In the genomic region with DNA sequence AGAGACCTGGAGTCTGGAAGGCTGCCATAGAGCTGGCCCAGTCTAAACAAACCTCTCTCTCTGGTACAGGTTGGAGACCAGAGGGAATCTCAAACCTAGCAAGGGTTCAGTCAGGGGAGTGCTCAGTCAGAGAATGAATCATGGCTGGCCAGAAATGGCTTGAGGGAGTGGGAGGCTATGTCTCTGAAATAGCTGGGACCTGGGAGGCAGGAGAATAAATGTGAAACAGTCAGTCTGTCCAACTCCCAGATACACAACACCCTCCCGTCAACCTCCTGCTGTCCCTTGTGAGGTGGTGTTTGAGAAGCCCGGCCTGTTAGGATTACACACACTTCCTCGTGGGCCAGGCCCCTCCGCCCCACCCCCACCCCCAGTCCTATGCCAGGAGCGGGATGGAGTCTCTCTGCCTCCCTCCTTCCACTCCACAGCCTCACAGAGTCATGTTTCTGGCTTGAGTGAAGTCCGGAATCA, we compare ENCODE assay signal across 10 mouse cellular contexts. TPM values are rescaled to one million over a fixed set of nuclear protein-coding genes. Genes with fewer than 3 reads are reported as not detected.
A peak's percentile ranks its signal among the peaks of the same experiment; 100 is the strongest.
DNase-seq lines count a peak whose midpoint lies in the region; ATAC-seq and TF ChIP-seq lines count a peak whose summit lies in the region.
"Had no signal": no experiment of that assay in that cellular context is flagged by ENCODE, and none has a peak within 500 bp of the region (broad histone marks: within the 10 kb centered on the region; RNA-seq: fewer than 3 reads in every experiment).

No protein-coding gene starts in this region.

- H3K27me3 ChIP-seq in heart, embryonic 10.5 days (ENCODE audit: insufficient read depth, poor library complexity, severe bottlenecking) = no peaks in the 10 kb centered on the region
- H3K27me3 ChIP-seq in heart, embryonic 12.5 days (replicated peaks) = no peaks in the 10 kb centered on the region
- H3K27me3 ChIP-seq in limb, embryonic 14.5 days (ENCODE audit: control insufficient read depth, insufficient read depth, low read length) = no peaks in the 10 kb centered on the region
- no peaks in the 10 kb centered on the region for H3K27me3 ChIP-seq in midbrain, embryonic 14.5 days (ENCODE audit: control insufficient read depth, insufficient read depth, low read length)

- intact Hi-C loops in heart, postnatal 25 days (cut with DNase I) = no loop called here

- WGBS in heart, embryonic 10.5 days = 15% methylated on average over 6 of the region's 6 CpGs
- 16% methylated on average over 6 of the region's 6 CpGs for WGBS in heart, embryonic 12.5 days
- 14% methylated on average over 6 of the region's 6 CpGs for WGBS in limb, embryonic 14.5 days
- 46% methylated on average over 6 of the region's 6 CpGs for WGBS in midbrain, embryonic 14.5 days

- H3K4me3 ChIP-seq in heart, embryonic 10.5 days = no peak overlapping the region
- H3K4me3 ChIP-seq in heart, embryonic 12.5 days = no peak overlapping the region
- no peak overlapping the region for H3K4me3 ChIP-seq in limb, embryonic 14.5 days (replicated peaks; ENCODE audit: low read length)
- no peak overlapping the region for H3K4me3 ChIP-seq in midbrain, embryonic 14.5 days (replicated peaks; ENCODE audit: low read depth, low read length)
- H3K4me3 ChIP-seq: megakaryocyte, embryonic 14.5 days had no signal

- DNase-seq in heart, embryonic 10.5 days (ENCODE audit: low spot score) = no peak
- DNase-seq in heart, postnatal 25 days (ENCODE audit: low spot score) = no peak
- peak; percentile 73 for DNase-seq in NIH3T3 (ENCODE audit: low read depth)
- DNase-seq in limb, embryonic 14.5 days (ENCODE audit: low spot score) = peak; percentile 16
- no peak for DNase-seq in testis, postnatal 14 days (ENCODE audit: low spot score)
- no peak for DNase-seq in midbrain, embryonic 14.5 days
- DNase-seq: adrenal gland, adult 2 months had no signal

- H3K4me1 ChIP-seq in heart, embryonic 10.5 days = peaks cover 47% of the 10 kb centered on the region
- peaks cover 48% of the 10 kb centered on the region for H3K4me1 ChIP-seq in heart, embryonic 12.5 days (replicated peaks)
- peaks cover 31% of the 10 kb centered on the region for H3K4me1 ChIP-seq in limb, embryonic 14.5 days (ENCODE audit: control insufficient read depth, insufficient read depth, low read length)
- peaks cover 9% of the 10 kb centered on the region; the same call in 1 of the 2 replicates for H3K4me1 ChIP-seq in midbrain, embryonic 14.5 days (ENCODE audit: control insufficient read depth, insufficient read depth, low read length)
- H3K4me1 ChIP-seq: megakaryocyte, embryonic 14.5 days had no signal

- no peak for TF ChIP-seq POLR2A in limb, embryonic 14.5 days (IDR thresholded peaks at IDR 0.05; ENCODE audit: borderline replicate concordance, extremely low read depth, insufficient read depth, insufficient read length)

- no peaks in the 10 kb centered on the region for H3K36me3 ChIP-seq in heart, embryonic 10.5 days
- H3K36me3 ChIP-seq in heart, embryonic 12.5 days = no peaks in the 10 kb centered on the region
- H3K36me3 ChIP-seq in limb, embryonic 14.5 days (ENCODE audit: control insufficient read depth, insufficient read depth, low read length) = no peaks in the 10 kb centered on the region
- no peaks in the 10 kb centered on the region for H3K36me3 ChIP-seq in midbrain, embryonic 14.5 days (ENCODE audit: control insufficient read depth, insufficient read depth, low read length)

- no peaks in the 10 kb centered on the region for H3K9me3 ChIP-seq in heart, embryonic 10.5 days
- H3K9me3 ChIP-seq in heart, embryonic 12.5 days (replicated peaks) = no peaks in the 10 kb centered on the region
- H3K9me3 ChIP-seq in limb, embryonic 14.5 days (ENCODE audit: control insufficient read depth, low read length) = no peaks in the 10 kb centered on the region
- H3K9me3 ChIP-seq in midbrain, embryonic 14.5 days (ENCODE audit: control insufficient read depth, low read length) = no peaks in the 10 kb centered on the region
- H3K9me3 ChIP-seq: megakaryocyte, embryonic 14.5 days had no signal

- ATAC-seq in heart, embryonic 12.5 days (ENCODE audit: insufficient number of reproducible peaks, low FRiP score) = peak; percentile 45; the same call in 1 of the 2 replicates
- ATAC-seq in limb, embryonic 14.5 days (ENCODE audit: low FRiP score, low read depth) = peak; percentile 16; the same call in 1 of the 2 replicates
- no peak for ATAC-seq in CD4-positive, CD25-positive, alpha-beta regulatory T cell, adult 4 months
- ATAC-seq in midbrain, embryonic 14.5 days (ENCODE audit: low FRiP score, low TSS enrichment) = no peak

- no peak overlapping the region for H3K4me2 ChIP-seq in heart, embryonic 12.5 days
- H3K4me2 ChIP-seq in limb, embryonic 14.5 days (replicated peaks; ENCODE audit: low read depth, low read length, severe bottlenecking) = no peak overlapping the region
- H3K4me2 ChIP-seq in midbrain, embryonic 14.5 days (ENCODE audit: low read length) = no peak overlapping the region

- peak overlapping the region; percentile 81 for H3K27ac ChIP-seq in heart, embryonic 10.5 days
- peak overlapping the region; percentile 97 for H3K27ac ChIP-seq in heart, embryonic 12.5 days (ENCODE audit: poor library complexity, severe bottlenecking)
- H3K27ac ChIP-seq in limb, embryonic 14.5 days (replicated peaks; ENCODE audit: low read depth, low read length) = peak overlapping the region; percentile 79
- no peak overlapping the region for H3K27ac ChIP-seq in midbrain, embryonic 14.5 days (replicated peaks; ENCODE audit: low read depth, low read length)

- H3K9ac ChIP-seq in heart, embryonic 12.5 days = no peak overlapping the region
- H3K9ac ChIP-seq in limb, embryonic 14.5 days (ENCODE audit: low read depth, low read length, severe bottlenecking) = no peak overlapping the region
- no peak overlapping the region for H3K9ac ChIP-seq in midbrain, embryonic 14.5 days (replicated peaks; ENCODE audit: low read length)

RNA-seq across cellular contexts. Expression of gene Ccdc42, which starts 13.8 kb away (rescaled TPM):
- polyA plus RNA-seq in heart, embryonic 10.5 days (2016; fragmentation: Nextera tagmentation; extraction: Ambion mirVana) = 0.80 and 1.5 TPM in 2 replicates
- total RNA-seq in heart, postnatal 25 days (2021) = not detected
- 0.46 and 0.55 TPM in 2 replicates for polyA plus RNA-seq in heart, embryonic 12.5 days (2016; fragmentation: Nextera tagmentation; extraction: Ambion mirVana)
- polyA plus RNA-seq in limb, embryonic 14.5 days (2012; rRNA removed) = 0.13 and 0.39 TPM in 2 replicates
- polyA plus RNA-seq in limb, embryonic 14.5 days (2014; fragmentation: Nextera tagmentation; extraction: Ambion mirVana) = 0.50 and 1.1 TPM in 2 replicates
- polyA plus RNA-seq in CD4-positive, CD25-positive, alpha-beta regulatory T cell, adult 4 months (2017; shearing (Covaris generic)) = not detected
- polyA plus RNA-seq in midbrain, embryonic 14.5 days (2014; fragmentation: Nextera tagmentation; extraction: Ambion mirVana) = 0.36 TPM in 1 of 2 replicates, not detected in the other
- total RNA-seq: adrenal gland, adult 2 months had no signal
- polyA plus RNA-seq: adrenal gland, adult 2 months had no signal

RNA-seq across cellular contexts. Expression of gene Mfsd6l, which starts 44.6 kb away (rescaled TPM):
- 0.06 and 0.16 TPM in 2 replicates for polyA plus RNA-seq in heart, embryonic 10.5 days (2016; fragmentation: Nextera tagmentation; extraction: Ambion mirVana)
- under 1 TPM in 1 of 2 experiments, not detected in 1; 0.11 TPM for total RNA-seq in heart, postnatal 25 days (2021)
- 0.08 TPM in 1 of 2 replicates, not detected in the other for polyA plus RNA-seq in heart, embryonic 12.5 days (2016; fragmentation: Nextera tagmentation; extraction: Ambion mirVana)
- polyA plus RNA-seq in limb, embryonic 14.5 days (2012; rRNA removed) = 0.31 and 0.33 TPM in 2 replicates
- 0.18 and 0.26 TPM in 2 replicates for polyA plus RNA-seq in limb, embryonic 14.5 days (2014; fragmentation: Nextera tagmentation; extraction: Ambion mirVana)
- polyA plus RNA-seq in CD4-positive, CD25-positive, alpha-beta regulatory T cell, adult 4 months (2017; shearing (Covaris generic)) = not detected
- polyA plus RNA-seq in midbrain, embryonic 14.5 days (2014; fragmentation: Nextera tagmentation; extraction: Ambion mirVana) = not detected in 2 replicates

Comparison
In these comparisons a context has a peak if more than half of its experiments do, and no peak if none do; other contexts are left out.
1. DNase-seq: peak in NIH3T3 (single experiment) and limb, embryonic 14.5 days (single experiment); none in heart, embryonic 10.5 days (single experiment), heart, postnatal 25 days (single experiment), testis, postnatal 14 days (single experiment) and midbrain, embryonic 14.5 days (single experiment).
2. ATAC-seq: peak in heart, embryonic 12.5 days (single experiment) and limb, embryonic 14.5 days (single experiment); none in CD4-positive, CD25-positive, alpha-beta regulatory T cell, adult 4 months (single experiment) and midbrain, embryonic 14.5 days (single experiment).